Mouse (Mus musculus) kidney, adult 2 months (tissue): ENCODE measurements around the gene Itga3. TPM values are rescaled to one million over a fixed set of nuclear protein-coding genes. Genes with fewer than 3 reads are reported as not detected.

Source experiments
- DNase-seq: peaks from one replicate; pipeline ENCODE4 v3.0.0; 2021
- H3K27ac ChIP-seq: fragments of 200-500 bp; 2 replicates; pipeline ENCODE4 v1.5.1; 2012; ENCODE audit warnings: low read depth, low read length, control low read depth, inconsistent platforms; ENCODE audit not compliant: insufficient read depth
- H3K27me3 ChIP-seq: fragments of 200-500 bp; replicated peaks from 2 replicates; pipeline ENCODE4 v1.6.1; 2012; ENCODE audit warnings: mild to moderate bottlenecking, moderate library complexity, low read length, inconsistent platforms; ENCODE audit not compliant: control insufficient read depth, insufficient read depth
- H3K36me3 ChIP-seq: fragments of 200-500 bp; 2 replicates; pipeline ENCODE4 v1.6.1; 2012; ENCODE audit warnings: mild to moderate bottlenecking, moderate library complexity, low read length, inconsistent platforms; ENCODE audit not compliant: control insufficient read depth, insufficient read depth
- H3K4me1 ChIP-seq: fragments of 200-500 bp; 2 replicates; pipeline ENCODE4 v1.6.1; 2011; ENCODE audit warnings: low read length; ENCODE audit not compliant: control insufficient read depth, insufficient read depth
- H3K4me3 ChIP-seq: fragments of 200-500 bp; 2 replicates; pipeline ENCODE4 v1.5.1; 2011; ENCODE audit warnings: mild to moderate bottlenecking, low read depth, low read length, control low read depth; ENCODE audit not compliant: insufficient read depth
- CTCF ChIP-seq: fragments of 200-500 bp; conservative IDR thresholded peaks from 2 replicates; pipeline ENCODE4 v1.5.1; 2011; ENCODE audit warnings: low read depth, mild to moderate bottlenecking, control low read depth, low read length, moderate library complexity, mixed read lengths; ENCODE audit not compliant: insufficient read depth, insufficient read length
- POLR2A ChIP-seq: fragments of 200-500 bp; IDR thresholded peaks from one replicate; pipeline ENCODE4 v1.6.1; 2011; ENCODE audit warnings: low read depth, low read length, control low read depth
- WGBS: fragments of 180-500 bp; shearing (Covaris S2); methylation state at CpG from one replicate; pipeline ENCODE4 v1.1.7; 2018; 5-methylcytosine and 5-hydroxymethylcytosine counted together
- polyA plus RNA-seq: library from polyadenylated mRNA; depleted of rRNA; stranded (reverse); fragments of >200 nt; gene quantifications from 2 replicates; pipeline ENCODE4 v1.2.3, GENCODE M21; 2012

The Itga3 gene
- polyA plus RNA-seq, 1 experiment: 48.2 TPM

GRCm38 (mm10) chr11:95102161-95102904 is 25.7 kb upstream of the Itga3 start:
- Histone ChIP-seq H3K4me3 (no peak overlapping the region), H3K4me1 (peaks cover 18% of the 10 kb centered on the region; the same call in 1 of the 2 replicates), H3K36me3 (no peaks in the 10 kb centered on the region), H3K27ac (no peak overlapping the region), H3K27me3 (no peaks in the 10 kb centered on the region)
- WGBS: 79% methylated on average over 19 of the region's 19 CpGs
- DNase-seq: peak; percentile 67
- TF ChIP-seq POLR2A: no peak
- no peak for TF ChIP-seq CTCF

GRCm38 (mm10) chr11:95101071-95101788 is 24.6 kb upstream of the Itga3 start:
- no peak for TF ChIP-seq POLR2A
- no peak for TF ChIP-seq CTCF
- Histone ChIP-seq H3K27me3 (no peaks in the 10 kb centered on the region), H3K27ac (peak overlapping the region; percentile 60; the same call in 1 of the 2 replicates), H3K4me1 (peaks cover 18% of the 10 kb centered on the region; the same call in 1 of the 2 replicates), H3K36me3 (no peaks in the 10 kb centered on the region), H3K4me3 (no peak overlapping the region)
- DNase-seq: no peak
- WGBS: 23% methylated on average over 16 of the region's 16 CpGs

GRCm38 (mm10) chr11:95100393-95100792 is 23.8 kb upstream of the Itga3 start:
- Histone ChIP-seq H3K27ac (0 out of 2 replicates have a peak overlapping the region, but pooled peaks have one; percentile 60), H3K27me3 (no peaks in the 10 kb centered on the region), H3K4me1 (peaks cover 13% of the 10 kb centered on the region; the same call in 1 of the 2 replicates), H3K36me3 (no peaks in the 10 kb centered on the region), H3K4me3 (no peak overlapping the region)
- 60% methylated on average over 3 of the region's 3 CpGs for WGBS
- TF ChIP-seq POLR2A (no peak), CTCF (no peak)
- no peak for DNase-seq

- H3K27me3 ChIP-seq: no peaks in the 10 kb centered on the region
- peaks cover 7% of the 10 kb centered on the region; the same call in 1 of the 2 replicates for H3K4me1 ChIP-seq
- DNase-seq: no peak
- no peak for TF ChIP-seq CTCF
- H3K4me3 ChIP-seq: no peak overlapping the region
- H3K27ac ChIP-seq: no peak overlapping the region
- no peaks in the 10 kb centered on the region for H3K36me3 ChIP-seq
- WGBS: 81% methylated on average over 5 of the region's 5 CpGs
Measured at GRCm38 (mm10) chr11:95098346-95099095, 21.9 kb upstream of the Itga3 start.

- Histone ChIP-seq H3K36me3 (no peaks in the 10 kb centered on the region), H3K4me1 (peaks cover 7% of the 10 kb centered on the region; the same call in 1 of the 2 replicates), H3K27ac (no peak overlapping the region), H3K27me3 (no peaks in the 10 kb centered on the region), H3K4me3 (no peak overlapping the region)
- WGBS: 76% methylated on average over 6 of the region's 6 CpGs
- no peak for DNase-seq
- TF ChIP-seq CTCF: no peak
- no peak for TF ChIP-seq POLR2A
Measured at GRCm38 (mm10) chr11:95097889-95098288, 21.3 kb upstream of the Itga3 start.

GRCm38 (mm10) chr11:95096608-95097373 is 20.2 kb upstream of the Itga3 start:
- Histone ChIP-seq H3K27me3 (no peaks in the 10 kb centered on the region), H3K4me3 (no peak overlapping the region), H3K27ac (no peak overlapping the region), H3K36me3 (no peaks in the 10 kb centered on the region), H3K4me1 (peaks cover 7% of the 10 kb centered on the region; the same call in 1 of the 2 replicates)
- no peak for TF ChIP-seq POLR2A
- no peak for TF ChIP-seq CTCF
- WGBS: 51% methylated on average over 4 of the region's 4 CpGs
- DNase-seq: no peak
